Mouse (Mus musculus): ENCODE measurements around the gene Tomm7.

DNA sequence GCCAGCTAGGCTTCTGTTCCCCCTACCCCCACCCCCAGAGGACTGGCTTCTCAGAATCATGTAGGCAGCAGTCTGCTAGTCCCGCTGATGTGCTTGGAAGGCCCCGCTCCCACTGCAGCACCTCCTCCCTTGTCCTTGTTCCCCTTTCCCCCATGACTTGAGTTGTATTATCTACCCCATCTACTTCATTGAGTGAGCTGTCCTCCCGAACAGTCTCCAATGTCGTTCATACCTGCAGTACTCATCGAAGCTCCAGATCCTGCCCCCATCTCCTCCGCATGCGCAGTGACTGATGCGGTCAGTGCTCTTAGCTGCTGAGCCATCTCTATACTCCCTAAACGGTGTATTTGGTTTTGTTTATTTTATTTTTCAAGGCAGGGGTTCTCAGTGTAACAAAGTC is 17.8 kb upstream of the Tomm7 start:
- TF ChIP-seq GATA1 (IDR thresholded peaks at IDR 0.05; ENCODE audit: low read length) (no peak), TAL1 (IDR thresholded peaks at IDR 0.05; ENCODE audit: low read length) (no peak)

All from erythroblast, embryonic 14.5 days (primary cell).